Mouse (Mus musculus): Measurements from ENCODE around the gene Irf1.

Gene Irf1

GRCm38 (mm10) chr11:53759545-53760406 lies 10.0 kb upstream of the Irf1 start:
- DNase-seq (ENCODE audit: low spot score in 2 of 2) = no peak

GRCm38 (mm10) chr11:53761284-53761683 lies 8.5 kb upstream of the Irf1 start:
- no peak for DNase-seq (ENCODE audit: low spot score in 2 of 2)

- peak; percentile 82 to 88 for DNase-seq (ENCODE audit: low spot score in 2 of 2)
Measured at GRCm38 (mm10) chr11:53761822-53762221, 8.0 kb upstream of the Irf1 start.

GRCm38 (mm10) chr11:53762426-53762825 lies 7.4 kb upstream of the Irf1 start:
- DNase-seq (ENCODE audit: low spot score in 2 of 2) = no peak

- peak; percentile 92 for DNase-seq (ENCODE audit: low spot score in 2 of 2)
Measured at GRCm38 (mm10) chr11:53762827-53763495, 6.9 kb upstream of the Irf1 start.

GRCm38 (mm10) chr11:53763496-53764140 lies 6.2 kb upstream of the Irf1 start:
- peak; percentile 95 to 96 for DNase-seq (ENCODE audit: low spot score in 2 of 2)

- DNase-seq (ENCODE audit: low spot score in 2 of 2) = no peak
Measured at GRCm38 (mm10) chr11:53764581-53764980, 5.2 kb upstream of the Irf1 start.

- DNase-seq (ENCODE audit: low spot score in 2 of 2) = no peak
Measured at GRCm38 (mm10) chr11:53768422-53769184, 1.2 kb upstream of the Irf1 start.

- no peak for DNase-seq (ENCODE audit: low spot score in 2 of 2)
Measured at GRCm38 (mm10) chr11:53769185-53769576, 633 bp upstream of the Irf1 start.

- DNase-seq (ENCODE audit: low spot score in 2 of 2) = peak; percentile 80 to 86
Measured at GRCm38 (mm10) chr11:53770125-53770791, 444 bp downstream of the Irf1 start.

- no peak for DNase-seq (ENCODE audit: low spot score in 2 of 2)
Measured at GRCm38 (mm10) chr11:53771001-53771744, 1.4 kb downstream of the Irf1 start.

- no peak for DNase-seq (ENCODE audit: low spot score in 2 of 2)
Measured at GRCm38 (mm10) chr11:53772536-53772935, 2.7 kb downstream of the Irf1 start.

GRCm38 (mm10) chr11:53773087-53773486 lies 3.3 kb downstream of the Irf1 start, which contains the start of gene Gm17334:
TSS of gene Gm17334 (minus strand) at chr11:53773187.
- DNase-seq (ENCODE audit: low spot score in 2 of 2) = no peak

- DNase-seq (ENCODE audit: low spot score in 2 of 2) = no peak
Measured at GRCm38 (mm10) chr11:53773641-53774360, 4.0 kb downstream of the Irf1 start.

GRCm38 (mm10) chr11:53774659-53775255 lies 4.9 kb downstream of the Irf1 start:
- no peak for DNase-seq (ENCODE audit: low spot score in 2 of 2)

- no peak for DNase-seq (ENCODE audit: low spot score in 2 of 2)
Measured at GRCm38 (mm10) chr11:53777736-53778135, 7.9 kb downstream of the Irf1 start.

- DNase-seq (ENCODE audit: low spot score in 2 of 2) = no peak
Measured at GRCm38 (mm10) chr11:53778455-53778854, 8.6 kb downstream of the Irf1 start.

- DNase-seq (ENCODE audit: low spot score in 2 of 2) = no peak
Measured at GRCm38 (mm10) chr11:53779808-53780207, 10.0 kb downstream of the Irf1 start.

GRCm38 (mm10) chr11:53780262-53780661 lies 10.4 kb downstream of the Irf1 start:
- DNase-seq (ENCODE audit: low spot score in 2 of 2) = no peak

All from heart, adult 9 months (tissue).